Mouse (Mus musculus) NIH3T3 (cell line): ENCODE results near the gene Col6a4.

Experiments
- DNase-seq: peaks from one replicate; pipeline ENCODE4 v3.0.0-alpha.2; 2012; ENCODE audit warnings: low read depth

Gene Col6a4

DNA sequence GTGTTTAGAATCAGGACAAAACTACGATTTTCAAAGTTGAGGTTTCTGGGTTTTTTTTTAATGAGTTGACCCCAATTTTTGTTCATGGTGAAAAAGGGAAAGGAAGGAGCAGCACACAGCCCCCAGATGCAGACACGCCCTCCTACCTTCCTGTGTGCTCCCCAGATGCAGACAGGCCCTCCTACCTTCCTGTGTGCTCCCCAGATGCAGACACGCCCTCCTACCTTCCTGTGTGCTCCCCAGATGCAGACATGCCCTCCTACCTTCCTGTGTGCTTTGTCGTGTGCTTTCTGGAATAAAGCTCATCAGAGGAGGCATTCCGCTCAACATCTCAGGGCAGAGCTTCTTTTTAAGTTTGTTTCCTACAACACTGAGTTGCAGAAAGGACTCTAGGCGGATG, 24.9 kb downstream of the Col6a4 start:
- no peak for DNase-seq

DNA sequence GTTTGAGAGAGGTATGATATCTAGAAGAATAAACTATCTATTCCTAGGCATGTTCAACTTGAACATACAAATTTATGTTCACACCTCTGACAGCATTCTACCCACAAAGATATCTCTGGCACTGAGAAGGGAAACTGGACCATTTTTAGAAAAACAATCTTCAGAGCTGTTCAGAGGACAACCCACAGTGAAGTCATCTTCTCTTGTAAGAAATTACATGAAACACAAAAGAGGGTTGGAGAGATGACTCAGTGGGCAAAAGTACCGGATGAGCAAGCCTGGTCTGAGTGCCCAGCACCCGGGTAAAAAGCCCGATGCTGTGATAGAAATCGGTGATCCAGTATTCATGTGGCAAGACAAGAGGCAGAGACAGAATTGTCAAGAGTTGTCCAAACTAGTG, 43.1 kb downstream of the Col6a4 start:
- DNase-seq = no peak

DNA sequence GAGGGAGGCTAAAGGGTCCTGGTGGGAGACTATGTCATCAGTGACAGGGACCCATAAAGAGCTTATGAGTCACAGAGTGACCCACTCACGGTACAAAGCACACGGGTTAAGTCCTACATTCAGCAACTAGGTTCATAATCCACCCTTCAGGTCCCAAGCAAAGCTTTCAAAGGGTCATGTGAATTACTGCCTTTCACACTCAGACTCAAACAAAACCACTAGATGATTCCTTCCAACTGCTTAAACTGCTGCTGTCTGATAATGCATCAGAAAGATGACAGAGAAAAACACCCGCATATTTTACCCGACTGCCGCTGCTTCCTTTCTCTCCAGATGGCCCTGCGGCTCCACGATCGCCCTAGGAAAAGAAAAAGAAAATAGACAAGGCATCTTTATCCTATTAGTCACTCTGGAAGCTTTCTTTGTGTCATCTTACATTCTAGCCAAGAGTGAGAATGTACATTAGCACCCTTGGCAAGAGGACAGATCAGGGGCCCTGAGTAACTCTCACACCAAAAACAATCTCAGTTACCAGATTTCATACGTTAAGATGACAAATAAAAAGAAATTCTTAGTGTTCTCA, 52.6 kb downstream of the Col6a4 start:
- DNase-seq = peak; percentile 49

- DNase-seq = no peak
Observed at GRCm38 (mm10) chr9:106039915-106040659, 56.5 kb downstream of the Col6a4 start.

DNA sequence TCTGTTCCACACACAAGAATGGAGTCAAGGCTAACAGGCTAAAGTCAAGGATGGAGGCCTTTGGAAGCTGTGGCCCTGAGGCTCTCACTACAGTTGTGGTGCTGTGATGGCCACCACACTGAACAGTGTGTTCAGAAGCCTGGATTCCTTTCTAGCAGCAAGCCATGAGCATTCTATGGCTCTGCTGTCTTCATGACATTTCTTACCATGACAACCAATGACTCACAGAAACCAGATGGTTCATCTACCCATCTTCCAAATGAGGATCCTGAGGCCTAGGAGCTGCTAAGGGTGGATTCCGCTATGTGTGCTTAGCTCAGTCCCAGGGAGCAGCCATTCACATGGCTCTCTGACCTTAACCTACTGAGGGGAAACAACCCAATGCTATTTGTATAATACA, 57.3 kb downstream of the Col6a4 start:
- DNase-seq = no peak

DNA sequence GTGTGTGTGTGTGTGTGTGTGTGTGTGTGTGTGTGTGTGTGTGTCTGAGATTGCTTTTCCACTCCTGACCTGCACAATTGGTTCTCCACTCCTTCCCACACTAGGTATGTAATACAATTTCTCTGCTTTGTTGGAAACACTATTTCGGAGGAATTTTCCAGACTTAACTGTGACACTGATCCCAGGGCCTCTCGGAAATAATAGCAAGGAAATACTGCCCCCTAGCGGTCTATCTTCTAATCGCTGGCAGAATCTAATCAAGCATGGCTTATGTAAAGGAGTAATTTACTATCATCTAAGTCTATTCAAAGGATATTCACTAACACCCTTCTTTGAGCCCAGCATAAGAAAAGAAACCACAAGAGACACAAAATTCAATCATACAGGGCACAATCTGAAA, 57.7 kb downstream of the Col6a4 start:
- peak; percentile 82 for DNase-seq

- no peak for DNase-seq
Observed at GRCm38 (mm10) chr9:106015666-106016065, 80.9 kb downstream of the Col6a4 start.

DNA sequence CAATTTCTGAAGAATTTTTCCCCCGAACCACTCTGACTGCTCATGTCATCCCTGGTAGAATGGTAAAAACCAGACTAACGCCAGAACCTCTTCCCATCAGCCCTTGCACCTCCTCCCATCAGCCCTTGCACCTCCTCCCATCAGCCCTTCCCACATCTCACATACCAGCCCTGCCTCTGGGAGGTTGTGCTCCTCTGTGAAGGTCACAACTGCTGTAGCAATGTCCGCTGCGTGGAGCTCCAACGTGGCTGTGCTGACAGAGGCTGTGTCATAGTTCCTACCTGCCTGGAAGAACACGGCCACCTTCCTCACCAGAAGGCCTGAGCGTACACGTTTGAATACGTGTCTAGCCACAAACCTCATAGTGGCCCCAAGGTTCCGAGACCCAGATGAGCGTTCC, 83.4 kb downstream of the Col6a4 start:
- DNase-seq = no peak

DNA sequence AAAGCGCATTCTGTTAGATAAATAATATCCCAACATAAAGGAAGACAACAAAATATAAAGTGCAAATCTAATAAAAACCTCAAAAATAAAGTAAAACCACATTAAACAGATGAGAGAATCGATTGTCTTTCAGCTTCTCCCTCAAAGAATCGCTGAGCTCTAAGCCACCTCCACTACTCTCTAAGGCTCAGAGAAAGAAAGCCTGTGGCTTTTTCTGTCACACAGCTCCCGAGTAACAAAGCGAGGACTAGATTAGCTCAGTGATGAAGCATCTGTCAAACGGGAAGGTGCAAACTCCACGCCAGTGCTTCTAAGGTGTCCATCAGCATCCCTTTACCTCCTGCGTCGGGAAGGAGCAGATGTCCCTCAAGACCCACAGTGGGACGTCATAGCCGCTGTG, 98.6 kb downstream of the Col6a4 start:
- DNase-seq = no peak

GRCm38 (mm10) chr9:105992425-105992824, 104.2 kb downstream of the Col6a4 start:
- DNase-seq = no peak

DNA sequence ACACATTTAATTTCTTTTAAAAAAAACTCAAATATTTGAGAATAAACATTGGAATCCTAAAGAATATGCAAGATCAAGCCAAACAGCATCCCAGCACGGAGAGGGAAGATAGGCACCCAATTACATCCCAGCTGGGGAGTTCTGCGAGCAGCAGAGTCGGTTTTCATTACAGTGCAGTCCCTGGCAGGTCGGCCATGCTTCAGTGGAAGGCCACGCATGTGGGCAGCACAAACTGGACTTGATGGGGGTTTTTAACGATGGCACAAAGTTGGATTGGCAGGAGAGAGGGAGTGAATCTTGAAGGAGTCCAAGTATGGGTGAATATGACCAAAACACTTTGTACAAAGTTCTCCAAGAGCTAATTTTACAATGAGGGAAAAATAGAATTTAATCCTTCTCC, 106.5 kb downstream of the Col6a4 start:
- DNase-seq = no peak

- DNase-seq = no peak
Observed at GRCm38 (mm10) chr9:105989468-105989867, 107.1 kb downstream of the Col6a4 start.

GRCm38 (mm10) chr9:105988096-105988495, 108.5 kb downstream of the Col6a4 start:
- DNase-seq = peak; percentile 44

GRCm38 (mm10) chr9:105984931-105985519, 111.6 kb downstream of the Col6a4 start:
- no peak for DNase-seq

DNA sequence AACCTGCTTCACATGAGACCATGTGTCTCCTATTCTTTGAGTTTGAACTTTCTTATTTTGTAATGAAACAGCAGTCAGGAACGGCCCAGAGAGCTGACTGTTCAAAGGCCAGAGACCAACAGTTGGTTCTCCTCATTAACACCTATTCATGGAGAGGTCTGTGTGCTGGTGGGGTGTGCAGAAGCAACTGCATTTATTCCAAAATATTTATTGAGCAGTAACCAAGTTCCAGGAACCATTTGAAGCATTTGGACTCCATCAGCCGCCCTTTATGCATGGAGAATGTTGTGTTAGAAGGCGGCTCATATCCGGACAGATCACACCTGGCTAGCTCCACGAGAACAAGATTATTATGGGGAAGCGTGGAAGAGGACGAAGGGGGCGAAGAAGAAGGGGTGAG, 118.1 kb downstream of the Col6a4 start:
- DNase-seq = no peak

- no peak for DNase-seq
Observed at GRCm38 (mm10) chr9:105976871-105977270, 119.7 kb downstream of the Col6a4 start.

GRCm38 (mm10) chr9:105976314-105976713, 120.3 kb downstream of the Col6a4 start:
- DNase-seq = no peak

DNA sequence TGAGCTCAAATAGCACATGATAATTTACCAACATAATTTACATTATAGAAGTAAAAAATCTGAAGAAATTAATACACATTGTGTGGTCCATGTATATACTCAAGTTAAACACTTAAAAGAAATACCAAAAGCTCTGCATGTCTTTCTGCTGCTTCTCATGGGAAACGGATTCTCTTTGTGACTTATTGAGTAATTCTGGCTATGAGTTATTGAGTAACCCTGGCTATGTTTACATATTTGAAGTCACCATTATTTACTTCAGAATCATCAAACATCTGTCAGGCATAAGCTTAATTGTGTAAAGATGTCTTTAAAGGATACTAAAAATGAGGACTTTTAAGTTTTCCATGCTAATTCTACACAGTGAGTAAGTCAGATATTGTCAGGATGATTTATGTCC, 122.8 kb downstream of the Col6a4 start:
- peak; percentile 3 for DNase-seq

DNA sequence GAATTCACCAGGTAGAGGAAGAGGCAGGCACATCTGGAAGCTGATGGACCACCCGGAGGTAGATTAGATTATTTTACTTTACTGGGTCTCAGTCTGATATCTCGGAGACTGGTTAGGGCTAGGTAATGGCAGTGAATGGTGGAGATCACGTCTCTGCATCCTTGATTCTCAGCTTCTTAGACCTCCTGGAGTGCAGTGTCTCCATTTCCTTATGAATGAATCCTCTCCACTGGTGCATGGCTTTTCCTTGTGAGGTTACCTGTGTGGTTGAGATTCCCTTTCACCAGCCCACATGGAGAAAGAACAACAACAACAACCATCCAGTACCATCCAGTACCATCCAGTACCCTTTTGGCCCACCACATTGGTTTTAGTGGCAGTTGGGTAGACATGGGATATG, 124.6 kb downstream of the Col6a4 start:
- no peak for DNase-seq

DNA sequence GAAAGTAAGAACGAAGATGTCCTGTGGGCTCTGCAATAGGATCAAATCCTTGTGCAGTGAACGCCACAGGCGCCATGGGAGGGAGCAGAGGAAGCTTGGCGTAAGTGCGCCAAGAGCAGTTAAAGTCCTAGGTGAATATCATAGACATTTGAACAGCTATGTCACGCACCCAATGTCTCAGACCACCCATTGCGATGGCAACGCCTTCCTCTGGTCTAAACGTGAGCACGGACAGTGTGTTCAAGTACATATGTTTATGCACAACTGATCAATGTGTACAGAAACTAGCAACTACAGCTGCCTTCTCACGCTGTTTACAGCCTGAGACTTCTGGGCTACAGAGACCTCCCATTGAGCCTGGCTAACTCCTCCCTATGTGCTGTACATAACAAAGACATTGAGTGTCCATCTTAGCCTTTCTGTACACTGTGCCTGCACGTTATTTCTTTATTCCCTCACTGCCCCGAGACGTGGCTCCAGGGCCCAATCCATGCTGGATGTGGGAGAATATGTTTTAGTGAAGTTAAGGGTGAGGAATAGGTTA, 125.2 kb downstream of the Col6a4 start:
- DNase-seq = no peak

- DNase-seq = peak; percentile 68
Observed at GRCm38 (mm10) chr9:105970901-105971300, 125.7 kb downstream of the Col6a4 start.

- no peak for DNase-seq
Observed at GRCm38 (mm10) chr9:105967976-105968375, 128.6 kb downstream of the Col6a4 start.

DNA sequence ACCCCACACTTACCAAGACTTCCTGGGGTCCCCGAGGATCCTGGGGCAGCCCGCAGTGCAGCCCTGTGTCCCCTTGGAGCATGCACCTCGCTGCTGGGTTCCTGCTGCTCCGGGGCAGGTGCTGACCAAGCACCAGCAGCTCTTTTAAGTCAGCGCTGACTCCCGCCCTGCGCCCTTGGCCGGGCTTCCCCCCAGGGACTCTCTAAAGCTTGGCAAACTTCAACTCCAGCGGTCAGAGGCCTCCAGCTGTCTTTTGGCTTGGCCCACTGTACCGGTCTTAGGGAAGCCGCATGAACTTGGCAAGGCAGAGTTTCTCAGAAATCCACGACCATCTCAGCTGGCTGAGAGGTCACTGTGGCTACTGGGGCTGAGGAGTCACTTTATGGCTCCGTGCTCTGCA, 136.1 kb downstream of the Col6a4 start, which contains the start of gene Col6a5:
Gene Col6a5, minus strand, starts transcription at position 111 of the 400 bp plus-strand sequence.
- peak; percentile 3 for DNase-seq
